18 mouse cellular contexts compared by ENCODE assay signal in the genomic region with DNA sequence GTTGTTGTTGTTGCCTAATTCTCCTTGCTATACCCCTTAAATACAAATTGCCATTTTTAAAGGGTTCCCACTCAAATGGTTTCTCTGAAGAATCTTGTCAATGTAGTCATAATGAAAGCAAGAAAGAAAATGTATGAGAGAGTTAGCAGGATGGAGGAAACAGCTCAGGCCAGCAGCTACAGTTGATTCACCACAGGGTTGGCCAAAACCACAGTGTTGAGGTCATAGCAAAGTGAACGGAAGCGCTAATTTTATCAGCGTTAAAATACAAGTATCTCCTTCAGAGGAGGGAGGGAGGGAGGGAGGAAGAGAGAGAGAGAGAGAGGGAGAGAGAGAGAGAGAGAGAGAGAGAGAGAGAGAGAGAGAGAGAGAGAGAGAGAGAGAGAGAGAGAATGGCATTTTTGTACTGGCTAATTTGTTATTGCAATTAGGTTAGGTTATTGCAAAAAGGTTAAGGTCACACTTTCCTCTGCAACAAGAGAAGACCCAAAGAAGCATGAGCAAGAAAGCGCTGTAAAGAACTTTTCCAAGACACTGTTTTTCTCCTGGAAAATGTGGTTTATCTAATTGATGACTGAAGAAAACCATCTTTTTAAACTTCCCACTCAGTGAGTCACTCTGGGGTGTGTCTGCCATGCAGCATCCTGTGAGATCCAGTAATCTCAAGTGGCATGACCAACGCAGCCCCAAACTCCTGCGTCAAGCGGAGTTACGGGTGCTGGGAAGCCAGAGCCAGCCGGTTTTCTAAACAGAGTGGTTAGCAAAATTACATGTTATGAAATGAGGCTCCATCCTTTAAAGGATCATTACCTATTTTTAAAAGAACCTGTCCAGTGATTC.
DNase-seq lines count a peak whose midpoint lies in the region; ATAC-seq and TF ChIP-seq lines count a peak whose summit lies in the region.
"Had no signal": no experiment of that assay in that cellular context is flagged by ENCODE, and none has a peak within 500 bp of the region (broad histone marks: within the 10 kb centered on the region; RNA-seq: fewer than 3 reads in every experiment).

No protein-coding gene starts in this region.

- DNase-seq in kidney, postnatal 10 days: peak; percentile 7
- peak; percentile 76 for DNase-seq in MEL (ENCODE audit: low read depth, low spot score)
- DNase-seq in natural killer cell, adult 2 months (ENCODE audit: low spot score in 2 of 2): peak; percentile 44 to 72
- DNase-seq in forebrain, embryonic 10.5 days (ENCODE audit: extremely low spot score, low spot score): no peak
- no peak for DNase-seq in cerebellum, postnatal 4 days (ENCODE audit: low spot score in 2 of 2)
- DNase-seq in left cerebral cortex, postnatal 14 days (ENCODE audit: low spot score in 2 of 2): no peak
- DNase-seq: adrenal gland, postnatal 14 days; cerebellum, postnatal 25 days; forebrain, postnatal 0 days; gastrocnemius, postnatal 25 days; lung, postnatal 4 days had no signal

- no peaks in the 10 kb centered on the region for H3K4me1 ChIP-seq in kidney, embryonic 14.5 days (ENCODE audit: control insufficient read depth, insufficient read depth, low read length)
- H3K4me1 ChIP-seq in MEL (ENCODE audit: control insufficient read depth in 1 of 2, insufficient read depth in 2 of 2, low read length in 2 of 2): peaks cover 40 to 46% of the 10 kb centered on the region in 2 experiments
- no peaks in the 10 kb centered on the region for H3K4me1 ChIP-seq in forebrain, embryonic 10.5 days
- H3K4me1 ChIP-seq: embryonic facial prominence, embryonic 13.5 days; heart, embryonic 13.5 days; hindbrain, embryonic 15.5 days; kidney, embryonic 15.5 days; limb, embryonic 10.5 days had no signal

- H3K36me3 ChIP-seq in kidney, embryonic 14.5 days (ENCODE audit: control insufficient read depth, insufficient read depth, low read length): no peaks in the 10 kb centered on the region
- H3K36me3 ChIP-seq in MEL (ENCODE audit: control insufficient read depth in 1 of 2, insufficient read depth in 2 of 2, low read length in 2 of 2): peaks cover 0 to 56% of the 10 kb centered on the region in 2 experiments; a peak in 3 of 4 replicates
- H3K36me3 ChIP-seq in forebrain, embryonic 10.5 days (replicated peaks): no peaks in the 10 kb centered on the region
- H3K36me3 ChIP-seq: embryonic facial prominence, embryonic 13.5 days; heart, embryonic 13.5 days; hindbrain, embryonic 15.5 days; kidney, embryonic 15.5 days; limb, embryonic 10.5 days had no signal

- H3K4me2 ChIP-seq in kidney, embryonic 14.5 days (replicated peaks; ENCODE audit: low read depth, low read length): no peak overlapping the region
- H3K4me2 ChIP-seq: embryonic facial prominence, embryonic 13.5 days; heart, embryonic 13.5 days; hindbrain, embryonic 15.5 days; kidney, embryonic 15.5 days had no signal

- H3K4me3 ChIP-seq in kidney, embryonic 14.5 days (ENCODE audit: low read length): no peak overlapping the region
- peak overlapping the region in 1 of 2 experiments; percentile 42; a peak in 2 of 4 replicates for H3K4me3 ChIP-seq in MEL (ENCODE audit: control insufficient read depth in 1 of 2, insufficient read depth in 1 of 2, low read depth in 2 of 2, low read length in 2 of 2)
- no peak overlapping the region for H3K4me3 ChIP-seq in forebrain, embryonic 10.5 days
- H3K4me3 ChIP-seq: embryonic facial prominence, embryonic 13.5 days; heart, embryonic 13.5 days; hindbrain, embryonic 15.5 days; kidney, embryonic 15.5 days; limb, embryonic 10.5 days had no signal

- H3K79me2 ChIP-seq in MEL (ENCODE audit: control insufficient read depth, insufficient read depth, low read length, poor library complexity): no peaks in the 10 kb centered on the region

- intact Hi-C loops in left cerebral cortex, postnatal 14 days (cut with DNase I): no loop called here

- no peak overlapping the region for H3K9ac ChIP-seq in kidney, embryonic 14.5 days (ENCODE audit: low read depth, low read length)
- H3K9ac ChIP-seq in MEL (ENCODE audit: control insufficient read depth, low read depth, low read length, poor library complexity, severe bottlenecking): peak overlapping the region; percentile 71
- H3K9ac ChIP-seq: embryonic facial prominence, embryonic 13.5 days; forebrain, postnatal 0 days; heart, embryonic 13.5 days; hindbrain, embryonic 15.5 days; kidney, embryonic 15.5 days had no signal

- WGBS in kidney, embryonic 14.5 days: 84% methylated on average over 9 of the region's 9 CpGs
- 93% methylated on average over 9 of the region's 9 CpGs for WGBS in forebrain, embryonic 10.5 days

- H3K9me3 ChIP-seq in kidney, embryonic 14.5 days (ENCODE audit: control insufficient read depth, low read length): no peaks in the 10 kb centered on the region
- H3K9me3 ChIP-seq in MEL (replicated peaks; ENCODE audit: insufficient read depth, low read length): no peaks in the 10 kb centered on the region
- no peaks in the 10 kb centered on the region for H3K9me3 ChIP-seq in forebrain, embryonic 10.5 days
- H3K9me3 ChIP-seq: embryonic facial prominence, embryonic 13.5 days; heart, embryonic 13.5 days; hindbrain, embryonic 15.5 days; kidney, embryonic 15.5 days; limb, embryonic 10.5 days had no signal

- no peak for TF ChIP-seq CTCF in MEL (IDR thresholded peaks at IDR 0.05 in 2 of 3, conservative IDR thresholded peaks at IDR 0.05 in 1 of 3; ENCODE audit: control insufficient read depth in 1 of 3, insufficient read depth in 1 of 3, low read depth in 2 of 3, low read length in 3 of 3, poor library complexity in 1 of 3, severe bottlenecking in 1 of 3)

- H3K27me3 ChIP-seq in kidney, embryonic 14.5 days (ENCODE audit: control insufficient read depth, insufficient read depth, low read length): no peaks in the 10 kb centered on the region
- H3K27me3 ChIP-seq in MEL (ENCODE audit: control insufficient read depth in 1 of 2, insufficient read depth in 2 of 2, low read length in 2 of 2): no peaks in the 10 kb centered on the region
- no peaks in the 10 kb centered on the region for H3K27me3 ChIP-seq in forebrain, embryonic 10.5 days (ENCODE audit: poor library complexity, severe bottlenecking)
- H3K27me3 ChIP-seq: embryonic facial prominence, embryonic 13.5 days; heart, embryonic 13.5 days; hindbrain, embryonic 15.5 days; kidney, embryonic 15.5 days had no signal

- no peak for TF ChIP-seq POLR2A in MEL (IDR thresholded peaks at IDR 0.05; ENCODE audit: control insufficient read depth in 1 of 2, insufficient read depth in 1 of 2, low read depth in 1 of 2, low read length in 2 of 2, poor library complexity in 1 of 2)

- no peak for TF ChIP-seq RAD21 in MEL (IDR thresholded peaks at IDR 0.05; ENCODE audit: low read depth, low read length)

- ATAC-seq in kidney, embryonic 14.5 days (ENCODE audit: low FRiP score, low TSS enrichment): no peak
- ATAC-seq in hematopoietic stem cell, adult 5-6 weeks (replicated peaks in 1 of 2; ENCODE audit: insufficient read depth in 1 of 2, low FRiP score in 2 of 2, low TSS enrichment in 1 of 2, low read depth in 1 of 2, poor library complexity in 2 of 2, severe bottlenecking in 2 of 2): peak; percentile 17 to 62; a peak in 2 of 4 replicates
- ATAC-seq: forebrain, postnatal 0 days had no signal

- peak; percentile 53 to 71 for TF ChIP-seq EP300 in MEL (IDR thresholded peaks at IDR 0.05; ENCODE audit: low read depth in 1 of 2, low read length in 2 of 2)

- H3K27ac ChIP-seq in kidney, embryonic 14.5 days (ENCODE audit: low read depth, low read length): no peak overlapping the region
- peak overlapping the region; percentile 100 for H3K27ac ChIP-seq in MEL (ENCODE audit: control insufficient read depth, low read depth, low read length)
- no peak overlapping the region for H3K27ac ChIP-seq in forebrain, embryonic 10.5 days
- H3K27ac ChIP-seq: embryonic facial prominence, embryonic 13.5 days; heart, embryonic 13.5 days; hindbrain, embryonic 15.5 days; kidney, embryonic 15.5 days; limb, embryonic 10.5 days had no signal

TF ChIP-seq in MEL, 35 proteins besides CTCF, POLR2A, EP300 and RAD21 (continues in another document):
- TF ChIP-seq MAFK (IDR thresholded peaks at IDR 0.05; ENCODE audit: borderline replicate concordance, low read depth, low read length) (0 out of 2 replicates have a peak, but pooled peaks have one; percentile 14), GATA1 (IDR thresholded peaks at IDR 0.05; ENCODE audit: low read depth, low read length) (peak; percentile 20; the same call in 1 of the 2 replicates), TAL1 (IDR thresholded peaks at IDR 0.05; ENCODE audit: low read length) (no peak), HCFC1 (IDR thresholded peaks at IDR 0.05; ENCODE audit: low read depth, low read length) (0 out of 2 replicates have a peak, but pooled peaks have one; percentile 11), ZC3H11A (IDR thresholded peaks at IDR 0.05; ENCODE audit: low read depth, low read length) (no peak), SMC3 (IDR thresholded peaks at IDR 0.05; ENCODE audit: low read depth, low read length) (no peak), MXI1 (IDR thresholded peaks at IDR 0.05; ENCODE audit: low read depth, low read length) (no peak), TCF12 (IDR thresholded peaks at IDR 0.05; ENCODE audit: low read depth, low read length) (peak; percentile 50; the same call in 1 of the 2 replicates), E2F4 (IDR thresholded peaks at IDR 0.05; ENCODE audit: borderline replicate concordance, low read depth, low read length) (no peak), SIN3A (IDR thresholded peaks at IDR 0.05; ENCODE audit: low read length) (no peak), ELF1 (IDR thresholded peaks at IDR 0.05; ENCODE audit: low read depth, low read length) (no peak), ETS1 (IDR thresholded peaks at IDR 0.05; ENCODE audit: low read depth, low read length) (peak; percentile 89), MYB (IDR thresholded peaks at IDR 0.05; ENCODE audit: low read depth, low read length) (peak; percentile 74), RCOR1 (IDR thresholded peaks at IDR 0.05; ENCODE audit: low read depth, low read length) (no peak), GABPA (IDR thresholded peaks at IDR 0.05; ENCODE audit: low read depth, low read length) (no peak), CHD1 (IDR thresholded peaks at IDR 0.05; ENCODE audit: low read depth, low read length) (no peak), NRF1 (IDR thresholded peaks at IDR 0.05; ENCODE audit: insufficient read depth, low read depth, low read length, poor library complexity, severe bottlenecking) (no peak), ZMIZ1 (IDR thresholded peaks at IDR 0.05; ENCODE audit: low read depth, low read length) (no peak), USF1 (IDR thresholded peaks at IDR 0.05; ENCODE audit: low read depth, low read length) (no peak), MYC (IDR thresholded peaks at IDR 0.05; ENCODE audit: low read depth, low read length) (no peak), MEF2A (IDR thresholded peaks at IDR 0.05; ENCODE audit: extremely low read depth, insufficient replicate concordance, low read depth, low read length, poor library complexity, severe bottlenecking) (no peak), TBP (IDR thresholded peaks at IDR 0.05; ENCODE audit: low read depth, low read length) (peak; percentile 37; the same call in 1 of the 2 replicates), USF2 (IDR thresholded peaks at IDR 0.05; ENCODE audit: borderline replicate concordance in 1 of 2, insufficient read depth in 1 of 2, low read depth in 1 of 2, low read length in 2 of 2) (no peak)

Comparison
In these comparisons a context has a peak if more than half of its experiments do, and no peak if none do; other contexts are left out.
1. DNase-seq: peak in kidney, postnatal 10 days (single experiment), MEL (single experiment) and natural killer cell, adult 2 months (2 of 2); none in forebrain, embryonic 10.5 days (single experiment), cerebellum, postnatal 4 days (0 of 2) and left cerebral cortex, postnatal 14 days (0 of 2).